Mouse (Mus musculus): ENCODE data around the gene Larp1b.

The Larp1b gene

DNA sequence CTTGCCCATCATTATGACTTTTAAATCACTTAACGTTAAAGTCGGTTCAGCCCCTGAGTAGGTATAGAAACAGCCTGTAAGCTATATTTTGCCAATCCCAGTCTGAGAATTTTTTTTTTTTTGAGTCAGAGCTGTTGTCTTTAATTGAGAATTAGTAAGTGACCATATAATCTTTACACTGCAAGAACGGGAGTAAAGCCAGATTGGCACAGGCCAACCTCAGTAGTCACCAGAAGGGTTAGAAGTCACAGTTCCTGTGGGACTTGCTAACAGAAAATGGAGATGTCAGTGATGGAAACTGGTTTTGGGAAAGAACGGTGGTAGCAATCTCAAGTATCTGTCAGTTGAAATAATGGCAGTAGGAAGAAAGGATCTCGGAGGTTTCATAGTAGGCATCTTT, 134.8 kb downstream of the Larp1b start:
- no peak for DNase-seq

DNA sequence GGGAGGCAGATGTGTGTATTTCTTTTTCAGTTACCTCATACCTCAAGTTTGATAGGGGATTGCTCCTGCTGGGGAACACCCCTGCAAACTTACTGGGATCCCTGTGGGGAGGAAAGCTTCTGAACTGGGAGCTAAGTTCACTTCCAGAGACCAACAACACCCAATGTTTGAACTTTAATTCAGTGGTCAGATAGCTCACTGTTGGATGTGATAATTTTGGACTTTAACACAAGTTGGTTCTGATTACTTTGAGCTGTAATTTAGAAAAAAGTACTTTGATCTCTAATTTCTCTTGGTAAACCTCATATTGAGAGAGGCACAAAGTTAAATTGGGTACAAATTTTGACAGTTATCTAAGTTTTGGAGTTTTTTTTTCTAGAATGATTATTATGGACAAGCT, 137.4 kb downstream of the Larp1b start:
- no peak for DNase-seq
